Mouse (Mus musculus): Measurements from ENCODE around the gene Herc3. TPM values are rescaled to one million over a fixed set of nuclear protein-coding genes. Genes with fewer than 3 reads are reported as not detected.

Gene Herc3
- polyA plus RNA-seq, 1 experiment from 2014 or later: 7.5 TPM

Other genes starting within 250 kb of the Herc3 start
- gene Abcg2, start 246.9 kb upstream of the Herc3 start, polyA plus RNA-seq (2016; fragmentation: Nextera tagmentation; extraction: Ambion mirVana): 48.5 and 49.3 TPM in 2 replicates
- 2.5 and 3.4 TPM in 2 replicates for gene Nap1l5, start 75.6 kb downstream of the Herc3 start, polyA plus RNA-seq (2016; fragmentation: Nextera tagmentation; extraction: Ambion mirVana)
- gene Fam13a, start 193.1 kb downstream of the Herc3 start, polyA plus RNA-seq (2016; fragmentation: Nextera tagmentation; extraction: Ambion mirVana): 5.0 and 5.5 TPM in 2 replicates

Measured in limb, embryonic 12.5 days (tissue).